Mouse (Mus musculus): ENCODE data around the gene Myo5c. TPM values are rescaled to one million over a fixed set of nuclear protein-coding genes. Genes with fewer than 3 reads are reported as not detected.

The Myo5c gene
- polyA plus RNA-seq, 1 experiment from 2014 or later = 4.4 TPM

DNA sequence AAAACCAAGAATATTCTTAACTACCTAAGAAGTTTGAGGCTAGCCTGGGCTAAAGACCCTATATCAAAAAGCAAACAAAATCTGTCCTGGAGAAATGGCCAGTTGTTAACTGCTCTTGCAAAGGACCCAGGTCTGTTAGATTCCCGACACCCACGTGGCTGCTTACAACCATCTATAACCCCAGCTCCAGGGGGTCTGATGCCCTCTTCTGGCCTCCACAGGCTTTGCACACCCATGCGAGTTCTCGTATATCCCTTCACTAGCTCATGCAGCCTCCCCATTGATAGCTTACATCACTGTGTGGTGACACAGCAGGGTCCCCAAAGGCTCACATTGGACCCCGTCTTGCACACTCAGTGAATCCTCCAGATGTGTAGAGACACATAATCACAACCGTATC, 53.5 kb downstream of the Myo5c start:
- ATAC-seq = no peak
- H3K4me3 ChIP-seq (ENCODE audit: low read length) = no peak overlapping the region
- H3K4me2 ChIP-seq (ENCODE audit: low read depth, low read length) = no peak overlapping the region
- 85% methylated on average over 6 of the region's 6 CpGs for WGBS
- no peaks in the 10 kb centered on the region for H3K9me3 ChIP-seq (ENCODE audit: control insufficient read depth, low read length)
- no peaks in the 10 kb centered on the region for H3K4me1 ChIP-seq (ENCODE audit: control insufficient read depth, insufficient read depth, low read length)
- no peak overlapping the region for H3K9ac ChIP-seq (ENCODE audit: low read depth, low read length)
- no peaks in the 10 kb centered on the region for H3K27me3 ChIP-seq (replicated peaks; ENCODE audit: control insufficient read depth, insufficient read depth, low read length)
- no peak overlapping the region for H3K27ac ChIP-seq (ENCODE audit: low read length)
- H3K36me3 ChIP-seq (ENCODE audit: control insufficient read depth, insufficient read depth, low read length) = no peaks in the 10 kb centered on the region

- H3K27me3 ChIP-seq (replicated peaks; ENCODE audit: control insufficient read depth, insufficient read depth, low read length) = no peaks in the 10 kb centered on the region
- 59% methylated on average over 6 of the region's 6 CpGs for WGBS
- no peak overlapping the region for H3K27ac ChIP-seq (ENCODE audit: low read length)
- ATAC-seq = no peak
- no peak overlapping the region for H3K4me2 ChIP-seq (ENCODE audit: low read depth, low read length)
- H3K4me1 ChIP-seq (ENCODE audit: control insufficient read depth, insufficient read depth, low read length) = no peaks in the 10 kb centered on the region
- H3K4me3 ChIP-seq (ENCODE audit: low read length) = no peak overlapping the region
- no peaks in the 10 kb centered on the region for H3K9me3 ChIP-seq (ENCODE audit: control insufficient read depth, low read length)
- H3K36me3 ChIP-seq (ENCODE audit: control insufficient read depth, insufficient read depth, low read length) = no peaks in the 10 kb centered on the region
- no peak overlapping the region for H3K9ac ChIP-seq (ENCODE audit: low read depth, low read length)
These were observed 55.8 kb downstream of the Myo5c start for GRCm38 (mm10) chr9:75287636-75288035.

GRCm38 (mm10) chr9:75289545-75289944, 57.7 kb downstream of the Myo5c start:
- 55% methylated on average over 4 of the region's 4 CpGs for WGBS
- no peaks in the 10 kb centered on the region for H3K27me3 ChIP-seq (replicated peaks; ENCODE audit: control insufficient read depth, insufficient read depth, low read length)

DNA sequence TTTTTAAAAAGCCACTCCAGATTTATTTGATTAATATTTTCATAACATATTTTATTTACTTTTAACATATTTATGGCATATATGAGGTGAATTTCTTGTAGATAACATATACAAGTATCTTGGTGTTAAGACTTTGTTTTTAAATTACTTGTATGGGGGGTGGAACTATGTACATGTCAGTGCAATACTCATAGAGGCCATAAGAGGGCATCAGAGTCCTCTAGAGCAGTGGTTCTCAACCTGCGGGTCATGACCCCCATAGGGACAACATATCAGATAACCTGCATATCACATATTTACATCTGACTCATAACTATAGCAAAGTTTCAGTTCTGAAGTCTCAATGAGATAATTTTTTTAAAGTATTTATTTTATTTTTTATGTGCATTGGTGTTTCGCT, 67.5 kb downstream of the Myo5c start:
- Histone ChIP-seq H3K27me3 (replicated peaks; ENCODE audit: control insufficient read depth, insufficient read depth, low read length) (no peaks in the 10 kb centered on the region), H3K27ac (ENCODE audit: low read length) (no peak overlapping the region), H3K4me2 (ENCODE audit: low read depth, low read length) (no peak overlapping the region), H3K9ac (ENCODE audit: low read depth, low read length) (no peak overlapping the region), H3K4me3 (ENCODE audit: low read length) (no peak overlapping the region), H3K36me3 (ENCODE audit: control insufficient read depth, insufficient read depth, low read length) (no peaks in the 10 kb centered on the region), H3K4me1 (ENCODE audit: control insufficient read depth, insufficient read depth, low read length) (no peaks in the 10 kb centered on the region), H3K9me3 (ENCODE audit: control insufficient read depth, low read length) (no peaks in the 10 kb centered on the region)
- 80% methylated on average over 2 of the region's 2 CpGs for WGBS
- ATAC-seq = no peak

More at GRCm38 (mm10) chr9:75289545-75289944, 57.7 kb downstream of the Myo5c start:
- no peaks in the 10 kb centered on the region for H3K9me3 ChIP-seq (ENCODE audit: control insufficient read depth, low read length)
- H3K27ac ChIP-seq (ENCODE audit: low read length) = no peak overlapping the region
- ATAC-seq = no peak
- H3K4me2 ChIP-seq (ENCODE audit: low read depth, low read length) = no peak overlapping the region
- H3K36me3 ChIP-seq (ENCODE audit: control insufficient read depth, insufficient read depth, low read length) = no peaks in the 10 kb centered on the region
- H3K4me1 ChIP-seq (ENCODE audit: control insufficient read depth, insufficient read depth, low read length) = no peaks in the 10 kb centered on the region
- no peak overlapping the region for H3K9ac ChIP-seq (ENCODE audit: low read depth, low read length)
- H3K4me3 ChIP-seq (ENCODE audit: low read length) = no peak overlapping the region

DNA sequence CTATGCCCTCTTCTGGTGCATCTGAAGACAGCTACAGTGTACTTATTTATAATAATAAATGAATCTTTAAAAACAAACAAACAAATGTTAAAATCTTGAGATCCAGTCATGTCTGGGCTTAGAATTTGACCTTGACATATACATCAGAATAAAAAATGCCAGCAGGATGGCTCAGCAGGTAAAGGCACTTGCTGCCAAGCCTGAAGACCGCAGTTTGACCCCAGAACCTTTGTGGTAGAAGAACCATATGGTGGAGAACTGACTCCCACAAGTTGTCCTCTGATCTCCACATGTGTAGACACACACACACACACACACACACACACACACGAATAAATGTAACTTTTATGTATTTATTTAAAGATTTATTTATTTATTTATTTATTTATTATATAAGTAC, 71.2 kb downstream of the Myo5c start:
- 80% methylated on average over 2 of the region's 2 CpGs for WGBS
- no peak overlapping the region for H3K4me3 ChIP-seq (ENCODE audit: low read length)

GRCm38 (mm10) chr9:75303701-75304261, 72.0 kb downstream of the Myo5c start:
- no peak overlapping the region for H3K4me2 ChIP-seq (ENCODE audit: low read depth, low read length)
- no peak overlapping the region for H3K9ac ChIP-seq (ENCODE audit: low read depth, low read length)
- no peaks in the 10 kb centered on the region for H3K27me3 ChIP-seq (replicated peaks; ENCODE audit: control insufficient read depth, insufficient read depth, low read length)
- ATAC-seq = no peak
- WGBS = 37% methylated on average over 16 of the region's 16 CpGs
- H3K4me1 ChIP-seq (ENCODE audit: control insufficient read depth, insufficient read depth, low read length) = no peaks in the 10 kb centered on the region
- H3K36me3 ChIP-seq (ENCODE audit: control insufficient read depth, insufficient read depth, low read length) = no peaks in the 10 kb centered on the region
- no peak overlapping the region for H3K27ac ChIP-seq (ENCODE audit: low read length)
- H3K4me3 ChIP-seq (ENCODE audit: low read length) = no peak overlapping the region
- H3K9me3 ChIP-seq (ENCODE audit: control insufficient read depth, low read length) = no peaks in the 10 kb centered on the region

More for the DNA sequence above, 71.2 kb downstream of the Myo5c start:
- Histone ChIP-seq H3K4me1 (ENCODE audit: control insufficient read depth, insufficient read depth, low read length) (no peaks in the 10 kb centered on the region), H3K27me3 (replicated peaks; ENCODE audit: control insufficient read depth, insufficient read depth, low read length) (no peaks in the 10 kb centered on the region), H3K4me2 (ENCODE audit: low read depth, low read length) (no peak overlapping the region), H3K36me3 (ENCODE audit: control insufficient read depth, insufficient read depth, low read length) (no peaks in the 10 kb centered on the region), H3K9me3 (ENCODE audit: control insufficient read depth, low read length) (no peaks in the 10 kb centered on the region), H3K9ac (ENCODE audit: low read depth, low read length) (no peak overlapping the region), H3K27ac (ENCODE audit: low read length) (no peak overlapping the region)
- ATAC-seq = no peak

DNA sequence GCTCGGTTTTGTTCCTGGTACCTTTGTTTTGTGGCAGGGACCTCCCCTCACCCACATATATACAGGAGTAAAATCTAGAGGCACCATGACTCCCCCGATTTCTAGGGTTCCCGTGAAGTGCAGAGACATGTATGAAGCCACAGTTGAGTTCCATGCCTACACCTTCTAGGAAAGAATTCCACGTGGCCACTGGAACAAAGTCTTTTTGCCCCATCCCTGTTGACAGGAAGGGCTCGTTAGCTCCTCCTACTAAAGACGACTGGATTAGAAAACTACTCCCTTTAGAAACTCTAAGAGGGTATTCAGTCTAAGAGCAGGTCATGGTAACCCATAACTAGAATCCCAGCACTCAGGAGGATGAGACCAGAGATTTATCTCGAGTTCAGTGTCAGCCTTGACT, 72.5 kb downstream of the Myo5c start:
- no peak overlapping the region for H3K27ac ChIP-seq (ENCODE audit: low read length)
- no peak overlapping the region for H3K4me3 ChIP-seq (ENCODE audit: low read length)
- H3K36me3 ChIP-seq (ENCODE audit: control insufficient read depth, insufficient read depth, low read length) = no peaks in the 10 kb centered on the region
- WGBS = 40% methylated on average over 7 of the region's 7 CpGs
- no peaks in the 10 kb centered on the region for H3K4me1 ChIP-seq (ENCODE audit: control insufficient read depth, insufficient read depth, low read length)
- H3K4me2 ChIP-seq (ENCODE audit: low read depth, low read length) = no peak overlapping the region
- no peak for ATAC-seq
- H3K27me3 ChIP-seq (replicated peaks; ENCODE audit: control insufficient read depth, insufficient read depth, low read length) = no peaks in the 10 kb centered on the region
- no peaks in the 10 kb centered on the region for H3K9me3 ChIP-seq (ENCODE audit: control insufficient read depth, low read length)
- no peak overlapping the region for H3K9ac ChIP-seq (ENCODE audit: low read depth, low read length)

DNA sequence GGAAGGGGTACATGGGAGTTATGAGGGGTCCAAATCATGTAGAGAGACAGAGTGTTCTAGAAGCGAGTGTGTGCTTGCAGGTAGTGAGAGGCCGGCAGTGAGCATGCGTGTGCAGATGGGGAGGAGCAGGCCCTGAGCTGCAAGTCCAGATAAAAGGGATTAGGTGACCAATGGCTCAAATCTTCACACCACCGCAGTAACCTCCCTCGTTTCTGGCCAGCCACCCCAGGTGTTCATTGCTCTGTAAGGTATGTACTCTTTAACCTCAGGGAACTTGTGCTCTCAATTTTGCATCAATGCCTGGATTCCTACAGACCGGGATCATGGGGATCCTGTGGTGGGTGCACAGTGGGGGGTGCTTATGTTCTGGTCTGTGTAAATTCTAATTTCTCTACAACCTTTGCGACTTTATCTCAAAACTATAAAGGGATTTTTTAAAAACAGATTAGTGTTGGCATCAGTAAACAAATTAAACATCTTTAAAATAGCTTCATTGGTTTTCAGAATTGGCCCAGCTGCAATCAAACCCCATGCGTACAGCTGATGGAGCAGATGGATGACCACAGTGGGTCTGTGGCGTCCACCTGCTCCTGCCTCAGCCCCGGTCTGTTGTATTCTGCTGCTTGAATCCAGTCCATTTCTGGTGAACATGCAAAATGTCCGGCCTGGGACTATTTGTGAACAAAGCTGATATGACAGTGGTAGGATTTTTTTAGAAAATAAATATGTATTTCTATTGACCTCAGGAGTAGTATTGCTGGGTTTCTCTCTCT, 74.5 kb downstream of the Myo5c start, which contains the start of gene Gnb5:
TSS of gene Gnb5 (plus strand) at position 163 of the 773 bp plus-strand sequence.
- WGBS = 80% methylated on average over 11 of the region's 11 CpGs

DNA sequence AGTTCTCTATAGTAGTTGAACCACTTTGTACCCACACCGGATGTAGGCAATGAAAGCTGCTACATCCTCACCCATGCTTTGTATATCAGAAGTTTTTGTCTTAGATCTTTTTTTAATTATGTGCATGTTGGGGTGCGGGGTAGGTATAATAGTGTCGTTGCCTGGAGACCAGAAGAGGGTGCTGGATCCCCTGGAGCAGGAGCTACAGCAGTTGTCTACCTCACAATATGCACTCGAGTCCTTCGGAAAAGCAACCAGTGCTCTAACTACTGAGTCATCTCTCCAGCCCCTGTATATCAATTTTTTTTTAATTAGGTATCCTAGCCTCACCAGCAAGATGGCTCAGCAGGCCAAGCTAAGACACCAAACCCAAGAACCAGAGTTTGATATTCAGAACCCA, 75.2 kb downstream of the Myo5c start:
- no peaks in the 10 kb centered on the region for H3K27me3 ChIP-seq (replicated peaks; ENCODE audit: control insufficient read depth, insufficient read depth, low read length)
- ATAC-seq = no peak
- 84% methylated on average over 5 of the region's 5 CpGs for WGBS
- H3K4me1 ChIP-seq (ENCODE audit: control insufficient read depth, insufficient read depth, low read length) = no peaks in the 10 kb centered on the region
- H3K9ac ChIP-seq (ENCODE audit: low read depth, low read length) = no peak overlapping the region
- no peaks in the 10 kb centered on the region for H3K9me3 ChIP-seq (ENCODE audit: control insufficient read depth, low read length)
- no peak overlapping the region for H3K4me2 ChIP-seq (ENCODE audit: low read depth, low read length)
- no peak overlapping the region for H3K27ac ChIP-seq (ENCODE audit: low read length)
- H3K4me3 ChIP-seq (ENCODE audit: low read length) = no peak overlapping the region
- H3K36me3 ChIP-seq (ENCODE audit: control insufficient read depth, insufficient read depth, low read length) = no peaks in the 10 kb centered on the region

More for the DNA sequence above, 74.5 kb downstream of the Myo5c start, which contains the start of gene Gnb5:
- Histone ChIP-seq H3K27ac (ENCODE audit: low read length) (no peak within 1 kb of the TSS), H3K4me1 (ENCODE audit: control insufficient read depth, insufficient read depth, low read length) (no peaks in the 10 kb centered on the region), H3K9ac (ENCODE audit: low read depth, low read length) (no peak within 1 kb of the TSS), H3K27me3 (replicated peaks; ENCODE audit: control insufficient read depth, insufficient read depth, low read length) (no peaks in the 10 kb centered on the region), H3K36me3 (ENCODE audit: control insufficient read depth, insufficient read depth, low read length) (no peaks in the 10 kb centered on the region), H3K4me2 (ENCODE audit: low read depth, low read length) (no peak within 1 kb of the TSS), H3K9me3 (ENCODE audit: control insufficient read depth, low read length) (no peaks in the 10 kb centered on the region), H3K4me3 (ENCODE audit: low read length) (no peak within 1 kb of the TSS)
- ATAC-seq = no peak
